Mouse (Mus musculus): ENCODE results near the gene Rnf185.

DNA sequence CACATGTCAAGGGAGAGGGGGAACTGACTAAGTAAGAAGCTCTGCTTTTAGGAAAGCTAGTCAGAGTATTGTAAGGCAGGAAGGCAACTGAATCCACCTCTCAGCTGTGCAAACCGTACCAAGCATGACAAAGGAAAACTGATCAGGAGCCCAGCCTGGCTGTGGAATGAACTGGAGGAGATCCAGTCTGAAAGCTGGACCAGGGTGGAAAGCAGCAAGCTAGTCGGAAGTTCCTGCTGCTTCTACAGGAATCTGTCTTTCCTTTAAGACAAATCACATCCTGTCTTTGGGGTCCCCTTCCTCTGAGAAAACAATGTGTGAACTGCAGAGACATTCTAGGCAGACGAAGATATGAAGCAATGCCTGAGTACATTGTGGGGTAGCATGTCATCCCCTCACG, 33.4 kb downstream of the Rnf185 start:
- no peak for TF ChIP-seq CTCF (IDR thresholded peaks at IDR 0.05; ENCODE audit: extremely low read depth, insufficient read depth, insufficient read length, insufficient replicate concordance)
- no peak for TF ChIP-seq POLR2A (IDR thresholded peaks at IDR 0.05; ENCODE audit: low read depth, low read length)

Data from spleen, adult 2 months (tissue).